Mouse (Mus musculus): ENCODE measurements around the gene Fam49a. TPM values are rescaled to one million over a fixed set of nuclear protein-coding genes. Genes with fewer than 3 reads are reported as not detected.
A peak's percentile ranks its signal among the peaks of the same experiment; 100 is the strongest.

Fam49a gene
- total RNA-seq, 1 experiment, result 10.1 TPM

- H3K9me3 ChIP-seq (ENCODE audit: control insufficient read depth, insufficient read depth, low read depth, low read length), result no peaks in the 10 kb centered on the region
- H3K4me1 ChIP-seq (ENCODE audit: control insufficient read depth in 2 of 2, insufficient read depth in 2 of 2, low read length in 2 of 2, poor library complexity in 1 of 2), result peaks cover 7 to 14% of the 10 kb centered on the region in 2 experiments
- in situ Hi-C loops (cut with MboI; ENCODE audit: low sequenced_read_pairs in 2 of 2, unreplicated experiment in 2 of 2), result no loop called here
- no peak overlapping the region for H3K27ac ChIP-seq (ENCODE audit: insufficient read depth, low read depth, low read length, poor library complexity, severe bottlenecking)
- TF ChIP-seq CHD2 (IDR thresholded peaks at IDR 0.05; ENCODE audit: low read depth, low read length) (no peak), ZNF384 (IDR thresholded peaks at IDR 0.05; ENCODE audit: low read depth, low read length) (no peak), HCFC1 (IDR thresholded peaks at IDR 0.05; ENCODE audit: borderline replicate concordance, insufficient read depth, low read length) (no peak), ZC3H11A (IDR thresholded peaks at IDR 0.05; ENCODE audit: borderline replicate concordance, low read depth, low read length) (no peak), MAFK (IDR thresholded peaks at IDR 0.05; ENCODE audit: insufficient read depth, low read depth, low read length) (no peak)
- no peak for DNase-seq (ENCODE audit: low read depth, low spot score)
- no peak overlapping the region for H3K9ac ChIP-seq (ENCODE audit: insufficient read depth, low read depth, low read length, poor library complexity, severe bottlenecking)
- H3K4me3 ChIP-seq (ENCODE audit: insufficient read depth in 1 of 2, low read depth in 1 of 2, low read length in 2 of 2, poor library complexity in 1 of 2, severe bottlenecking in 1 of 2), result no peak overlapping the region
- no peaks in the 10 kb centered on the region; the same call in 1 of the 2 replicates for H3K36me3 ChIP-seq (ENCODE audit: control insufficient read depth, insufficient read depth, low read length, poor library complexity, severe bottlenecking)
Observed at GRCm38 (mm10) chr12:12270495-12270894, 8.6 kb downstream of the Fam49a start.

GRCm38 (mm10) chr12:12274115-12274514 lies 12.2 kb downstream of the Fam49a start:
- Histone ChIP-seq H3K9me3 (ENCODE audit: control insufficient read depth, insufficient read depth, low read depth, low read length) (no peaks in the 10 kb centered on the region), H3K4me1 (ENCODE audit: control insufficient read depth in 2 of 2, insufficient read depth in 2 of 2, low read length in 2 of 2, poor library complexity in 1 of 2) (peaks cover 10 to 26% of the 10 kb centered on the region in 2 experiments), H3K9ac (ENCODE audit: insufficient read depth, low read depth, low read length, poor library complexity, severe bottlenecking) (no peak overlapping the region), H3K36me3 (ENCODE audit: control insufficient read depth, insufficient read depth, low read length, poor library complexity, severe bottlenecking) (peaks cover 3% of the 10 kb centered on the region; the same call in 1 of the 2 replicates), H3K4me3 (ENCODE audit: insufficient read depth in 1 of 2, low read depth in 1 of 2, low read length in 2 of 2, poor library complexity in 1 of 2, severe bottlenecking in 1 of 2) (no peak overlapping the region), H3K27ac (ENCODE audit: insufficient read depth, low read depth, low read length, poor library complexity, severe bottlenecking) (no peak overlapping the region)
- in situ Hi-C loops (cut with MboI; ENCODE audit: low sequenced_read_pairs in 2 of 2, unreplicated experiment in 2 of 2), result no loop called here
- DNase-seq (ENCODE audit: low read depth, low spot score), result no peak
- no peak for TF ChIP-seq ZNF384 (IDR thresholded peaks at IDR 0.05; ENCODE audit: low read depth, low read length)
- no peak for TF ChIP-seq CHD2 (IDR thresholded peaks at IDR 0.05; ENCODE audit: low read depth, low read length)
- TF ChIP-seq ZC3H11A (IDR thresholded peaks at IDR 0.05; ENCODE audit: borderline replicate concordance, low read depth, low read length), result no peak
- no peak for TF ChIP-seq MAFK (IDR thresholded peaks at IDR 0.05; ENCODE audit: insufficient read depth, low read depth, low read length)
- no peak for TF ChIP-seq HCFC1 (IDR thresholded peaks at IDR 0.05; ENCODE audit: borderline replicate concordance, insufficient read depth, low read length)

DNA sequence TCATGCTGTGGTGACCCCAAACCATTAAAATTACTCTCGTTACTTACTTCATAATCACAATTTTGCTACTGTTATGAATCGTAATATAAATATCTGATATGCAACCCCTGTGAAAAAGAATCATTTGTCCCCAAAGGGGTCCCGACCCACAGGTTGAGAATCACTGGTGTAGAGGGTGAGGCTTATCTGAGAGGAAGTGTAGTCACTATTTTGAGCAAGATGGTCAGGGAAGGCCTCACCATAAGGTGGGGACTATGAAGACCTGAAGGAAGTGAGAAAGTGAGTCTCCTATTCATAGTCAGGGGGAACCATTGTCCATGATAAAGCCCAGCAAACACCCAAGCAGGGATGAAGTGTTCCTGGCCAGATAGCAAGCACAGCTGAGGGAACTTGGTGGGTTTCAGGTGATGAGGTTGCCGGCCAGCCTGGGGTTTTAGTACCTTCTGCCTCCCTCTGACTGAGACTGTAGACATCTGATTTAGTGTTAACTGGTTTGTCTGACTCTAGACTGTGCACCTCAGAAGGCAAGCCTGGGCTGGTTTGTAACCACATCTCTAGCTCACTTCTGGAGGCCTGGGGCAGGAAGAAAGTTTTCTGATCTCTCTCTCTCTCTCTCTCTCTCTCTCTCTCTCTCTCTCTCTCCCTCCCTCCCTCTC lies 13.3 kb downstream of the Fam49a start:
- no peaks in the 10 kb centered on the region for H3K9me3 ChIP-seq (ENCODE audit: control insufficient read depth, insufficient read depth, low read depth, low read length)
- no peak overlapping the region for H3K27ac ChIP-seq (ENCODE audit: insufficient read depth, low read depth, low read length, poor library complexity, severe bottlenecking)
- peaks cover 10 to 28% of the 10 kb centered on the region in 2 experiments for H3K4me1 ChIP-seq (ENCODE audit: control insufficient read depth in 2 of 2, insufficient read depth in 2 of 2, low read length in 2 of 2, poor library complexity in 1 of 2)
- H3K36me3 ChIP-seq (ENCODE audit: control insufficient read depth, insufficient read depth, low read length, poor library complexity, severe bottlenecking), result peaks cover 3% of the 10 kb centered on the region; the same call in 1 of the 2 replicates
- H3K9ac ChIP-seq (ENCODE audit: insufficient read depth, low read depth, low read length, poor library complexity, severe bottlenecking), result no peak overlapping the region
- H3K4me3 ChIP-seq (ENCODE audit: insufficient read depth in 1 of 2, low read depth in 1 of 2, low read length in 2 of 2, poor library complexity in 1 of 2, severe bottlenecking in 1 of 2), result no peak overlapping the region
- TF ChIP-seq CHD2 (IDR thresholded peaks at IDR 0.05; ENCODE audit: low read depth, low read length), result peak; percentile 67; the same call in 1 of the 2 replicates
- TF ChIP-seq MAFK (IDR thresholded peaks at IDR 0.05; ENCODE audit: insufficient read depth, low read depth, low read length), result no peak
- DNase-seq (ENCODE audit: low read depth, low spot score), result no peak
- in situ Hi-C loops (cut with MboI; ENCODE audit: low sequenced_read_pairs in 2 of 2, unreplicated experiment in 2 of 2), result no loop called here

GRCm38 (mm10) chr12:12277741-12278463 lies 16.0 kb downstream of the Fam49a start:
- no peak for DNase-seq (ENCODE audit: low read depth, low spot score)
- peaks cover 10 to 25% of the 10 kb centered on the region in 2 experiments for H3K4me1 ChIP-seq (ENCODE audit: control insufficient read depth in 2 of 2, insufficient read depth in 2 of 2, low read length in 2 of 2, poor library complexity in 1 of 2)
- in situ Hi-C loops (cut with MboI; ENCODE audit: low sequenced_read_pairs in 2 of 2, unreplicated experiment in 2 of 2), result no loop called here
- H3K4me3 ChIP-seq (ENCODE audit: insufficient read depth in 1 of 2, low read depth in 1 of 2, low read length in 2 of 2, poor library complexity in 1 of 2, severe bottlenecking in 1 of 2), result no peak overlapping the region
- TF ChIP-seq CHD2 (IDR thresholded peaks at IDR 0.05; ENCODE audit: low read depth, low read length), result no peak
- TF ChIP-seq ZC3H11A (IDR thresholded peaks at IDR 0.05; ENCODE audit: borderline replicate concordance, low read depth, low read length), result no peak
- no peak for TF ChIP-seq ZNF384 (IDR thresholded peaks at IDR 0.05; ENCODE audit: low read depth, low read length)
- TF ChIP-seq MAFK (IDR thresholded peaks at IDR 0.05; ENCODE audit: insufficient read depth, low read depth, low read length), result no peak
- TF ChIP-seq HCFC1 (IDR thresholded peaks at IDR 0.05; ENCODE audit: borderline replicate concordance, insufficient read depth, low read length), result no peak
- H3K36me3 ChIP-seq (ENCODE audit: control insufficient read depth, insufficient read depth, low read length, poor library complexity, severe bottlenecking), result peaks cover 3% of the 10 kb centered on the region; the same call in 1 of the 2 replicates
- H3K9me3 ChIP-seq (ENCODE audit: control insufficient read depth, insufficient read depth, low read depth, low read length), result no peaks in the 10 kb centered on the region
- H3K27ac ChIP-seq (ENCODE audit: insufficient read depth, low read depth, low read length, poor library complexity, severe bottlenecking), result no peak overlapping the region; the same call in 1 of the 2 replicates
- H3K9ac ChIP-seq (ENCODE audit: insufficient read depth, low read depth, low read length, poor library complexity, severe bottlenecking), result no peak overlapping the region
